Mouse (Mus musculus) embryo, embryonic 11 days (tissue): ENCODE results near the gene Snx29.
"Not testable (repeated sequence)": the region's sequence is repeated elsewhere in the genome, so short reads cannot be mapped to it uniquely, and the experiment has no call there.

Experiments
- DNase-seq: peaks from one replicate; pipeline ENCODE4 v3.0.0-alpha.2; 2015

Gene Snx29

GRCm38 (mm10) chr16:11500061-11500460, 177.4 kb downstream of the Snx29 start:
- no peak for DNase-seq

- DNase-seq: no peak
These were observed 178.4 kb downstream of the Snx29 start for GRCm38 (mm10) chr16:11501138-11501537.

- no peak for DNase-seq
These were observed 178.9 kb downstream of the Snx29 start for GRCm38 (mm10) chr16:11501611-11502010.

DNA sequence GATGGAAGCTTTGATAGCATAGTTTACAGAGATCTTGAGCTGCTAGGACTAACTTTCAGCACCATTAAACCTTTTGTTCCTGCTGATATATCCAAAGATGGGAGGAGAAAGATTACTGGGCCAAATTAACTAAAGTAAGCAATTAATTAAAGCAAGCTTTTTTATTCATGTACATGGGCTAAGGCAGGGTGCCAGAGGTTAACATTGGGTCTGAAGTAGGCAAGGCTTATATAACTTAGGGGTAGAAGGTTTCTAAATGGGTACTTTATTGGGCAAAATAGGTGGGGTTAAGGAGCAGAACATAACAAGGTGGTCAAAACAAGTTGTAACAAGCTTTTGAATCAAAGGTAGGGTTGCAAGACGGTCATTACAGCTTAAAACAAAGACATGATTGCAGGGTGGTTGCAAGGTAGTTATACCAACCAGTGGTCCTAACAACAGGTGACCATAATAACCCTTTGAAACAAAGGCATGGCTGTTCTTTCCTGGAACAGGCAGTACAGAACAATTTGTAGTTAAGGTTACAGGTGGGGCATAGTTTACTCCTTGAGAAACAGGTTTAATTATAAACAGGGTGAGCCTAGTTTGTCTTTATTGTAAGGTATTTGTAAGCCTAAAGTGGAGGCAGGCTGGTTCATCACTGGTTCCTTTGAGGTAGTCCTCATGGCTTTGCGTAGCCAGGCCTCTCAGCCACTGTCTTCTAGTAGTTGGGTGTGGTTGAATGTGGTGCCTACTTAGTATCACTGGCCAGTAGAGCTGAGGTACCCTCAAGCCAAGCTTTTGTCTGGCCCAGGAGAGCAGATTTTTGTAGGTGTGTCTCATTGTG, 182.2 kb downstream of the Snx29 start:
- DNase-seq: no peak

GRCm38 (mm10) chr16:11505492-11506176, 182.9 kb downstream of the Snx29 start:
- DNase-seq: no peak

DNA sequence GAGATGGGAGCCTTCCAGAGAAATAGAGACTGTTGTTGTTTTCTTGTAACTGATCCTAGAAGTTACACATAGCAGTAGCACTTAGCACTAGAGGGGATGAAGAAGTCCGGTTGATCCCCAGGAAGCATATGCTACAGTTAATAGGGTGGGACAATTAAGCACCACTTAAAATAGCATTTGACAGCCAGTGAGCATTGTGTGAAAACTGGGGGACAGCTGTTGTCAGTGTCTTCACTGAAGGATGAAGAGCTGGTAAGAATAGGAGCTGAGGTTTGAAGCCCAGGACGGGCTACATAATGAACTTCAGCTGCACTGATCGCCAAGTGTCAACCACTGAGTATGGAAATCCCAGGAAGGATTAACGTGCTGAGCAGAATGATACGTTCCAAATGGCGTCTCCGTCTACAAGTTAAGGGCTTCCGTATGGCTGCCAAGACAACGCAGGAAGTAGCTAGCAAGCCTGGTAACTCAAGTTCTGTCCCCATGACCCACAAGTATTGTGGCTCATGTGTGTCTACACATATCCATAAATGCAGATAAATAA, 184.6 kb downstream of the Snx29 start:
- no peak for DNase-seq

DNA sequence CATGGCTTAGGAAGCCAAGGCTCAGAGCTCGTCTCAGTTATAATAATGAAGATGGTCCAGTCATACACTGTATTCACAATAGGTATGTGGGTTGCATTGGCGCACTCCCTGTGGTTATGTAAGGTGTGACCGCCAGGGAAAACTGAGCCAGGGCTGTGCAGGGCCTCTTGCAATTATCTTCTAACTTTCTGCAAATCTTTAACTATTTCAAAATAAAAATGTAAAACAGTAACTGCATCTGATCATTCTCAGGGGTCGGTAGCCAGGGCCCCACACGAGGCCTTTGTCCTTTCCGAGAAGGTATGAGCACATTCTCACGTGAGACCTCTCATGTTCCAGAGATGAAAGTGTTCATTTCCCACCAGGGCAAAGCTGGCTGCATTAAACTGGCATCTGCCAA, 185.6 kb downstream of the Snx29 start:
- no peak for DNase-seq

GRCm38 (mm10) chr16:11510416-11510815, 187.7 kb downstream of the Snx29 start:
- no peak for DNase-seq

GRCm38 (mm10) chr16:11510854-11511253, 188.1 kb downstream of the Snx29 start:
- DNase-seq: peak; percentile 45

DNA sequence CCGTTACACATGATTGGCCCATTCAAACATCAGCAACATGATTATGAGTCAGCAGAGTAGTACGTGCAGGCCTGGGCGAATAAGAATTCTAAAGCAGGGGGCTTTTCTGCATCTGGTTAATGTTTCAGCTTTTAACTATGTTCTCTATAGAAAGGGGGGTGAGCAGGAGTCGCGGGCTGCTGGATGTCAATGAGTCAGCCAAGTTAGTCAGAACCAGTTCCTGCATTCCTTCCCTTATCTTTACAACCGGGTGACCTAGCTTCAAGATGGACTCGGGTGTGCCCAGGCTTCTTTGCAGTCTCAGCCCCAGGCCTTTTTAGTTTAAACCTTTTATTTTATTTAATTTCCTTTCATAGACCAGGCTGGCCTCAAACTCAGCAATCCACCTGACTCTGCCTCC, 189.0 kb downstream of the Snx29 start:
- DNase-seq: not testable (repeated sequence)

- DNase-seq: no peak
These were observed 194.0 kb downstream of the Snx29 start for GRCm38 (mm10) chr16:11516681-11517080.

- DNase-seq: no peak
These were observed 194.7 kb downstream of the Snx29 start for GRCm38 (mm10) chr16:11517385-11517784.

- peak; percentile 73 for DNase-seq
These were observed 196.2 kb downstream of the Snx29 start for GRCm38 (mm10) chr16:11518803-11519498.

DNA sequence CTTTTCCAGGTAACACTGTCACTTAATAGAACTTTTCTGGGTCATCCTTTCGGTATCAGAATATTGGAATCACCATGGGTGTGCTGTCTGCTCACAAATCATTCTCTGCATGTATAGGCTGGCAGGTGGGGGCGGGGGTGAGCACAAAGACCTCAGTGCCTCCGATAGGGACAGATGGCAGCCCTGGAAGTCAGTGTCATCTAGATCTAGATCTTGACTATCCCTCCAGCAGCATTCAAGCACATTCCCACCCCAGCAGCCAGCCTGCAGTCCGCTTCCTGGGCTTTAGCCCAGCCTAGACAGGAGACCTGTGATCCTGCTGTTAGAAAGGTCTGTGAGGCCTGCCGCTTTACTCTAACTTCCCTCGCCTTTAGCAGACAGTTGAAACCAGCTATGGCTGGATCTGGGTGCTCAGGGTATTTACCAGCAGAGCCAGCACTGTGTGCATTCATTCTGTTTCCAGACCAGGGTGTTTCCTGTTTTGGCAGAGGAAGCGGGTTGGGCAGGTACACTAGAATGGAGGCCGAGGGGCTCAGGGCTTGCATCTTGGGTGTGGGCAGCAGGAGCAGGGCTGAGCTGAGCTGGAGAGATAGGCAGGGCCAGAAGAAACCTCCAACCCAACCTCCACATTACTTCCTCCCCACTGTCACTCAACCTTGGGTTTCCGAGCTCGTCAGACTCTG, 203.5 kb downstream of the Snx29 start:
- no peak for DNase-seq

- DNase-seq: no peak
These were observed 204.3 kb downstream of the Snx29 start for GRCm38 (mm10) chr16:11526996-11527395.

GRCm38 (mm10) chr16:11530466-11531194, 207.9 kb downstream of the Snx29 start:
- no peak for DNase-seq

- DNase-seq: no peak
These were observed 208.7 kb downstream of the Snx29 start for GRCm38 (mm10) chr16:11531441-11531840.

- DNase-seq: peak; percentile 34
These were observed 209.9 kb downstream of the Snx29 start for GRCm38 (mm10) chr16:11532592-11532991.

- DNase-seq: no peak
These were observed 210.7 kb downstream of the Snx29 start for GRCm38 (mm10) chr16:11533441-11533840.

- peak; percentile 28 for DNase-seq
These were observed 215.0 kb downstream of the Snx29 start for GRCm38 (mm10) chr16:11537663-11538062.

GRCm38 (mm10) chr16:11538191-11538590, 215.5 kb downstream of the Snx29 start:
- peak; percentile 40 for DNase-seq

DNA sequence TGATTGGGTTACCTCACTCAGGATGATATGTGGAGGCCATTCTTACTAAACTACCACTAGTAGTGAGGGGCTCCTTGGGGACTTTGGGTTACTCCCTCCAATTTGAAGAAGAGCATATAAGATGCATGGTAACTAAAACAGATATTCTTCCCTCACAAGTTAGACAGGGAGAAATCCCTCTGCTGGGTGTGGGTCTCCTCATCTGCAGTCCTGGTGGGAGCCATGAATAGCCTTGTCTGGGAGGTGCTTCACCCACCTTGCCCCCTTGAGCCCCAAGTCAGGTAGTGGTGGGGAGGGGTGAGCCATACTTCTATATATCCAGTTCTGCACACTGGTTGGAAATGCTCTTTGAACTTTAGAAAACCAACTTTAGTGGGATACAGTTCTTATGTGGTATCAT, 218.3 kb downstream of the Snx29 start:
- no peak for DNase-seq
